Mouse (Mus musculus) embryo, embryonic 11.5 days (tissue): ENCODE results near the gene Ralgps1.

Experiments
- DNase-seq: peaks from one replicate; pipeline ENCODE4 v3.0.0-alpha.2; 2012; ENCODE audit warnings: low read depth, low spot score

Gene Ralgps1

DNA sequence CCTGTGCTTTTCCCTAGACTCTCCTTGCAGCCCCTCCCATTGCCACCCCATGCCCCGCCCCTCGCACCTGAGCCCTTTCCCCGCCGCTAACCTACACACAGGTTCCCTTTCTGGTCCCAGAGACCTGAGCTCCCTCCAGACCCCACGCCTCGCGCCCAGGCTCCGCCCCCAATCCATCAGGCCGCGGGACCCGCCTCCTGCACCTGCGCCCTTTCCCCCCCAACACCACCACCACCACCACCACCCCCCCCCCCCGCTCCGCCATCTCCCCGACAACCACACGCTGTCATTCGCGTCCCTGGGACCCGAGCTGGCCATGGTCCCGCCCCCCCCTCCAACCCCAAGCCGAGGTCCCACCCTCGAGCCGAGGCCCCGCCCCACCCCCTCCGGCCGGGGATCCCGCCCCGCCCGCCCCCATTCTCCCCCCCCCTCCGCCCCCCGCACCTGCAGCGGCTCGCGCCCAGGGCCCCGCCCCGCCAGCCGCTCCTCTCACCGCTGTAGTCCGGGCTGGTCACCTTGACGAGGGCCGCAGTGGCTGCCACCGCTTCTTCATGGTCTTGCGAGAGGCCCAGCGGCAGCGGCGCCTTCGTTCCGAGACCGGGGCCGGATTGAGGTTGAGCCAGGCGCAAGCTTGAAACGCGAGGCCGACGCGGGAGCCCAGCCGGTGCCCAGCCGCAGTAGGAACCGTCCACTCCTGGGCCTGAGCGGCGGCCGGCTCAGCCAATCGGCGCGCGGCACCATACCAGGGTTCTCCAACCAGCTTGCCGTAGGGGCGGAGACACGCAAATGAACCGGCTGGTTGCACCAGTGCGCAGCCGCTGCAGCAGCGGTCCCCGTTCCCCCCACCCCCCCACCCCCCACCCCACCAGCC is at the start of gene Ralgps1:
Gene Ralgps1 (minus strand): TSS at position 710 of the 871 bp plus-strand sequence.
- peak; percentile 91 for DNase-seq

DNA sequence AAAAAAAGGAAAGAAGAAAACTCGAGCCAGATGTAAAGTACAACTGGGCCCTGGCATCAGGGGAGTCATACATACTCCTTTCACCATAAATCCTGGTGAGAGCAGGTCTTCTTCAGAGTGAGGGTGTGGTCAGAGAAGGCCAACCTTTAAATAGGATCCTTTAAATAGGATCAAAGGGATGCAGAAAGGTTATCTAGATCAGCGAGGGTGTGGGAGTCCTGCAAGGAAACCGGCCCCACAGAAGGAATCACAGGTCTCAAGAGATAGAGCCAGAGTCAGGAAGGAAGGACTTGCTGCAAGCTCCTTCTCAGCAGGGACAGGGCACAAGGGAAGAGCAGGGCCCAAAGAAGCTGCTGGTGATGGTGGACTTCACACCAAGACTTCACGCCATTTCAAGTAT is 46.2 kb upstream of the Ralgps1 start:
- DNase-seq = no peak

DNA sequence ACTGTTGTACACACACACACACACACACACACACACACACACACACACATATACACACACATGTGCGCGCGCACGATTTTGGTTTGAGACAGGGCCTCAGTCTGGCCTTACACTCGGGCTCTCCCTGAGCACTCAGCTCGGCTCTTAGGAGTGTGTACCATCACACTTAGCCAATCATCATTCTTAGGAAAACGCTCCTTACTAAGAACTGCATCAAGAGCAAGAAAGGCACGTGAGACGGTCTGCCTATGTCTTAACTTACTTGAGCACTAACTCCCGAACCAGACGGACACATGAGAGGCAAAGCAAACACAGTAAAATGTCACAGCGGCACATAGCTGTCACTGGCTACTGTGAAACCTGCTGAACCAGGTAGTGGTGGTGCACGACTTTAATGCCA is 42.7 kb upstream of the Ralgps1 start:
- DNase-seq = no peak

DNA sequence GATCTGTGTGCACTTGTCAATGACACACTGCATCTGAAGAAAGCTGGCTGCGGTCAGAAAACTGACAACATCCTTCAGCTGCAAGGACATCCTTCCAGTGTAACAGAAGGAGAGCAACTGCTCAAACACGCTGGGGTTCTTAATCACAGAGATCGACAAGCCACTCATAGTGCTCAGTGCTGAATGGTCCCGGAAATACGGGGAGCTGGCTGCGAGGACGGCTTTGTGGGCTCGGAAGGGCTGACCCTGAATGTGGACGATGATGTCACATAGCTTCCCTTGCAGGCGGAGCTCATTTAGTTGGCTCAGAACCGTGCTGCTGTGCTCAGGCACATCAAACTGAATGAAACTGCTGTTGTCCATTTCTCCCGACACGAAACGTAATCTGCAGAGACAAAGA is 40.8 kb upstream of the Ralgps1 start:
- no peak for DNase-seq

DNA sequence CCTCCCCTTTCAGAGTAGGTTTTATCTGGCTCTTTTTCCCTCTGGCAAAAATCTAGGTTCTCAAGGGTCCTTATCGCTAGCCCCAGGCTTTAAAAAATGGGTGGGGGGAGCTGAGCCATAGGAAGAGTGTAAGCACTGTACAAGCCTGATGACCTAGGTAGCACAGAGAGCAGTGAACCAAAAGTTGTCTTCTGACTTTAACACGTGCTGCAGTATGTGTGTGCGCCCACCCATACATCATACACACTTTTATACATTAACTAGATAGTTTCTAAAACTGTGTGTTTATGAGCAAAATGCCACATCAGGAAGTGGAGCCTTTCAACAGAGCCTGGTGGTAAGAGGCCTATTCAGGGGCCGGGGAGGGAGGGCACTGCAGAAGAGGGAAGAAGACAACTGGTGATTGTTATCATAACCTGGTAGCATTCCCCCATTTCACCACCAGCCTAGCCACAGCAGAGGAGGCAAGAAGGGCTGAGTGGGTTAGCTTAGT is 32.3 kb upstream of the Ralgps1 start:
- no peak for DNase-seq

DNA sequence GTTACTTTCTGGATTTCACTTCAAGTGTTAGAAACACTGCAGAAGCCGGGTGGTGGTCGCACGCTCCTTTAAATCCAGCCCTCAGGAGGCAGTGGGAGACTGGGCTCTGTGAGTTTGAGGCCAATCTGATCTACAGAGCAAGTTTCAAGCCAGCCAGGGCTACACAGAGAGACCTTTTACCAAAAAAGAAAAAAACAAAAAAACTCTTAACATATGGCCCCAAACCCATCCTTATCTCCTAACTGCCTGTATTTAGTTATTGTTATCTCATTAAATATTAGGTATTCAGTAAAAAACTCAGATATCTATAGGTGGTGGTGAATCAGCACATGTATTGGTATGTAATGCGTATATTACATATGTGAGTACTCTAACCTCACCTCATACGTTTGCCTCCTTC is 31.4 kb upstream of the Ralgps1 start:
- no peak for DNase-seq

DNA sequence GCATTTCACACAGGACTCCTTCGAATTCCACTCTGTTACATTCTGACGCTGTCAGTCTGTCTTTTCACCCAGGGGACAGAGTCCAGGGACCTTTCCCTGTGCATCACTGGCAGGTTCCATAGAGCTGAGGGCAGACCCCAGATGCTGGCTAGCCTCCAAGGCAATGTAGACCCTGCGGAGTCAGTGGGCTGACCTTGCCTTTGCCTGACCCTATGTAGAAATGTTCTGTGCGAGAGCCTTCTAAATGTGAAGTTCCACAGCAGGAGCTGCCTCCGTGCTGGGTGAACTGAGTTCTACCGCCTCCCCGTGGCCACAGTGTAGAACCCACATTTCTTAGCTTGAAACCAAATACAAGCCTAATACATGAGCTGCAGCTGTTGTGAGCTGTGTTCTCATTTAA is 30.9 kb upstream of the Ralgps1 start:
- peak; percentile 46 for DNase-seq

DNA sequence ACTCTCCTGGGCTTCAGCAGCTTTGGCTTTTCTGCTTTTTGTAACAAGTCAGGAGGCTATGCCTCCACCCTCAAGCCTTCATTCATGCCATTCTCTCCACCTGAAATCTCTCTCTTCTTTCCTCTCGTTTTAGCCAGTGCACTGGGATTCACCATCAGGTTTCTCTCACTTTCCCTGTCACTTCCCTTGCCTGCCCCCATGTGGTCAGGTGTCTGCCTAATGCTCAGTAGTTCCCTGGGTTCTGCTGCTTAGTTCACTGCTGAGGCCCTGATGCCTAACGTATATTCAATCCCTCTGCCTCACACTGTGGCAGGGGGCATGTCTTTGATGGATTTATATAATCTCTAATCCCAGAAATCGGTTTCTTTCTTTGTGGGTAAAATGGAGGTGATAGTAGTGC is 29.9 kb upstream of the Ralgps1 start:
- no peak for DNase-seq

DNA sequence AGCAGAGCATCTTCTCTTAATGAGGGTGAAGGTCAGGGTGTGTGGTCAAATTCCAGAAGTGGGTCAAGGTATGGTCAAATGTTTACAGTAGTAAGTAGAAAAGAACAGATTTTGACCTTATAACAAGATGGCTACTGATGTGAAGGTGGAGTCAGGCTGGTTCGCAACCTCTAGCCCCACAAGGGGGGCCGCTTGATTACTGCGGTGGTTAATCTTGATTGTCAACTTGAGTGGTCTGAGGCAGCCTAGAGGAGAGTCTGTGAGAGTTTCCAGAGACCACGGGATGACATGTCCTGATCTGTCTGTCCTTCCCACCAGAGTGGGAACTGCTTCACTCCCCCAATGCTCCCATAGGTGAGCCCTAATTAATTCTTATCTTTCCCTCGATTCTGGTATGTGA is 29.3 kb upstream of the Ralgps1 start:
- DNase-seq = no peak

DNA sequence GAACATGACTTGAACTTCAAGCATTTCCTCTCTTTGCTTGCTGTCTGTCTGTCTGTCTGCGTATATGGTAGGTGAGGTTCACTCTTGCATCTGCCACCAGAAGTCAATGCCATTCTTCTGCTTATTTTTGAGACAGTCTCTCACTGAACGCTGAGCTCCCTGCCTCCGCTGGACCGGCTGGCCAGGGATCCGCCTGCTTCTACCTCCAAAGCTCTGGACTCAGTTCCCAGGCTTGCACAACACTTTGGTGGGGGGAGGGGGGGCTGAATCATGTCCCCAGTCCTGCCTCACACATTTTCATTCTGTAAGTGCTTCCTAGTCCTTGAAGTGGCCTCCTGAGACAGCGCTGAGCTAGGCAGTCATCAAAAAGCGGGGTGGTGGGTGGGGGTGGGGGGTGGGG is 27.8 kb upstream of the Ralgps1 start:
- DNase-seq = no peak

DNA sequence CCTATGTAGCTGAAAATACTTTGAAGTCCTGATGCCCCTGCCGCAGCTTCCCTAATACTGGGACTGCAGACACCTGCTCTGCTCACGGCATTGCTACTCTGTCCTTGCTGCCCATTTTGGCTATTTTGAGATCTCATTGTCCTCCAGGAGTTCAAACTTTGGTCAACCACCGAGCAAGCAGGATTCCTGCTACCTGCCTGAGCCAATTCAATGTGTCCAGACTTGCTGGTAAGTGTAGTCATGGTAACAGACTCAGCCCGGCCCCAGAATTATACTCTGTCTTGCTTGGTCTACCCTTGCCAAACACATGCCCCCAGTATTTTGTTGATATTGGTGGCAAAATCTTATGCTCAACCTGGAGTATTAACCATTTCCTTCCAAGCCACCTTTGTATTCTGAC is 25.8 kb upstream of the Ralgps1 start:
- DNase-seq = no peak

DNA sequence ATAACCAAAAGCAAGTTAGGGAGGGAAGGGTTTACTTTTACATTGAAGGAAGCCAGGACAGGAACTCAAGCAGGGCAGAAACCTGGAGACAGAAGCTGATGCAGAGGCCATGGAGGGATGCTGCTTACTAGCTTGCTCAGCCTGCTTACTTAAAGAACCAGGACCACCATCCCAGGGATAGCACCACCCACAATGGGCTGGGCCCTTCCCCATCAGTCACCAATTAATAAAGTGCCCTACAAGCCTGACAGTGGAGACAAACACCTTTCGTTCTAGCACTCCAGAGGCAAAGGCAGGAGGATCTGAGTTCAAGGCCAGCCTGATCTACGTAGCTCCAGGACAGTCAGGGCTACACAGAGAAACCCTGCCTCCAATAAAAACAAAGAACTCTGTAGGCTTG is 23.8 kb upstream of the Ralgps1 start:
- DNase-seq = no peak

DNA sequence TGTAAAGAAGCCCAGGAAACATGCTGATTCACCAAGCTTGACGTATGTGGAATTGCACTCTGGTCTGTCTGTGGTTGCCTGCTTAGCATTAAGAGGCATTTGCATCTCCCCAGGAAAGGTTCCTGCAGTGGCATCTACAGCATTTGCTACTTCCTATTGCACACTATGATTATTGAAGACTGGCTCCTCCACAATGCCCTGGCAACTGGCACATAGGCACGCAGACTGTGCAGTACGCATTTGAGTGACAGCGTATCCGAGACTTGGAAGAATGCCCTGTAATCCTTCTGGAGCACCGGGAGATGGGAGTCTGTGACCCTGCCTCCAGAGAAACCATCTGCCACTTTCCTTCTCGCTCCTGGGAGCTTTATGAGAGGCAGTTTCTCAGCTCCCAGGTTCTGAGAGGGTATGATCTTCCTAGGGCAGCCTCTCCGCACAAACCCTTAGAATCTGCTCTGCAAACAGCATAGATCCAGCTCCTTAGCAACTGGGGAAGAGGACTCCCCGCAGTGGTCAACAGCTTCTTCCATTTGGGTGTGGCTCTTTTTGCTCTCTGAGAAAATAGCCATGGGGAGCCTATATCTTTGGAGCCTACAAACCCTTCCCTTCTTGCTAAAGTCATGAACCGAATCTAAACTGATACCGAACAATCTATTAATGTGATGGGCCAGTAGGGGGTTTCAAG is 22.8 kb upstream of the Ralgps1 start:
- DNase-seq = no peak

DNA sequence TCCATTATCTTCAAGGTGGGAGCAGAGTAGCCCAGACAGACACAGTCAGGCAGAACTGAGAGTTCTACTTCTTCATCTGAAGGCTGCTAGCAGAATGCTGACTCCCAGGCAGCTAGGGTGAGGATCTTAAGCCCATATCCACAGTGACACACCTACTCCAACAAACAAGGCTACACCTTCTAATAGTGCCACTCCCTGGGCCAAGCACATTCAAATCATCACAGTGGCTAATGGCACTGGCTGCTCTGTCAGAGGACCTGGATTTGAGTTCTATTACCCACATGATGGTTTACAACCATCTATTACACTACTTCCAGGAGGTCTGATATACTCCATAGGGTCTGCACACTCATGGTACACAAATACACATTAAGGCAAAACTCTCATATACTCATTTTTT is 21.7 kb upstream of the Ralgps1 start:
- no peak for DNase-seq

DNA sequence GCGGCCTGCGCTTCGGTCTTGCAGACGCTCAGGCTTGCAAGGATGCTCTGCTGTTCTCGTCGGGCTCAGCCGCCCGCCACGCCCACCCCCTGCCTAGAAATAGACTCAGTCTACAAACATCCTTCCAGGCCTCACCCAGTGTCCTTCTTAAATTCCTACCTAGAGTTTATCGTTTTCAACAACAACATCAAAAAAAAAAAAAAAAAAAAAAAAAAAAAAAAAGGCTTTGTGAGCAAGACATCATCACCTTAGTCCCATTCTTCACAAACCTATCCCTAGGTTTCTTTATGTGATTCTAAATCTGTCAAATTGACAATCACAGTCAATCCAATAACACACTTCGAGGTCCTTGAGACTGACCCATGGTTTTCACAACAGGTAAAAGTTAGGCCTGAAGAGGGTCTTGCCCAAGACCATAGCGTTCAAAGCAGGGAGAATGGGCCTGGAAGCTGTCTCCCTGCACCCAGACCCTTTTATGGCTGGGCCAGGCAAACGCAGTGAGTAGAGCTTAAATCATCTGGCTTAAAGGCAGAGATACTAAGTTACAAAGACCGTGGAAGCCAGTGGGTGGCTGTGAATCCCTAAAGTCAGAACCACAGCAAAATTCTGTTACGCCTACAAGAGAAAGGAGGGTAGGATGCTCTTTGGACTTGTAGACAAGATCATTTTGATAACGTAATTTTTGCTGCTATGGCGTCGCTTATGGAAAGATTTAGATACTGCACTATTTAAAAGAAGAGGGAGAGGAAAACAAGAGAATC is 542 bp upstream of the Ralgps1 start:
- DNase-seq = no peak

DNA sequence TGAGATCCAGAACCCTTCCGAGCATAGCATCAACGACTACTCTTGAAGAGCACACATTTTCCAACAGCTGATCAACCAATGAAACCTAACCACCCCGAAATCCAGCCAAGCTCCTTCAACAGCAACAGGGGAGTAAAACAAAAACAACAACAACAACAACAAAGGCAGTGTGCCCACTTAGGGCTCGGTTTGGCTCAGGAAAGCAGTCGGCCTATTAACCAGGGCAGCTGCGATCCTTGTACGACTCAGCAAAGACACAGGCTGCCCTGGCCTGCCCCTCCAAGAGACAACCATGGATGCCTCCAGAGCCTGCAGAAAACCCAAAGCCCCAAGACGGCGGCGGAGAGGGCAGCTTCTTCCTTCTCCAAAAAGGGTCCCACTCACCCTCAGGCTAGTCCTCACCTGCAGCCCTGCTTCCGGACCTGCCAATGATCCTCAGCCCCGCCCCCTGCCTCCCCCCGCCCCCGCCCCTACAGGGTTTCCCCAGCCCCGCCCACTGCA is 960 bp downstream of the Ralgps1 start:
- no peak for DNase-seq

DNA sequence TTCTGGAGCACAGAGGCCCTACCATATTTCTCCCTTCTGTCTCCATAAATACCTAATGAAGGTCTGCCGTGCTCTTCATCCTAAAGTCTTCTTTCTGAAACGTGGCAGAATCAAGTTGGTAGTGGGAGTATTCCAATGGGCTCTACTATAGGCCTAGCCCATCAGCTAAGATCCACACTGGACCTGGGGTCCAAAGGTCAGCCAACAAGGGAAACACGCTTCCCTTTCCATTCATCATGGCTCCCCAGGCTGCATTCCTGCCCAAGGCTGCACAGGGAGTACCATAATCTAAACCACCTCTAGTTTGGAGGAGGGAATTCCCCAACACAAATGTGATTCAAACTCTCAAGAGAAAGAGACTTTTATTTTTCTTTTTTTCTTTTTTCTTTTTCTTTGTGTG is 1.8 kb downstream of the Ralgps1 start:
- no peak for DNase-seq

DNA sequence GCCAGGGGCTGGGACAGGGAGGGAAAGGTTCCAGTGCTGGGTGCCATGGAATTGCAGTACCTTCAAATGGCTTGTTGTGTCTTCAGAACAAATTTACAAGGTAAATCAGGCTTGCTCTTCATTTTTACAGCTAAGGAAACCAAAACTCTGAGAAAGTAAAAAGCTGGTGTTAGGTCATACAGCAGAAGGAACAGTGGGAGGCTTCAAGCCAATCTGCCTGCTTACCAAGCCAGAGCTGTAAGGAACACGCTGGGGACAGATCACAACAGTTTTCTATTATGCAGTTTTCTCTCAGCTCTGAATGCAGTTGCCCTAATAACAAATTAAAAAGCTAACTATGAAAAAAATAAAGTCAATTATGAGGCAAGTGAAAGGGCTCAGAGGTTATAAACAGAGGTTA is 2.8 kb downstream of the Ralgps1 start:
- DNase-seq = no peak

DNA sequence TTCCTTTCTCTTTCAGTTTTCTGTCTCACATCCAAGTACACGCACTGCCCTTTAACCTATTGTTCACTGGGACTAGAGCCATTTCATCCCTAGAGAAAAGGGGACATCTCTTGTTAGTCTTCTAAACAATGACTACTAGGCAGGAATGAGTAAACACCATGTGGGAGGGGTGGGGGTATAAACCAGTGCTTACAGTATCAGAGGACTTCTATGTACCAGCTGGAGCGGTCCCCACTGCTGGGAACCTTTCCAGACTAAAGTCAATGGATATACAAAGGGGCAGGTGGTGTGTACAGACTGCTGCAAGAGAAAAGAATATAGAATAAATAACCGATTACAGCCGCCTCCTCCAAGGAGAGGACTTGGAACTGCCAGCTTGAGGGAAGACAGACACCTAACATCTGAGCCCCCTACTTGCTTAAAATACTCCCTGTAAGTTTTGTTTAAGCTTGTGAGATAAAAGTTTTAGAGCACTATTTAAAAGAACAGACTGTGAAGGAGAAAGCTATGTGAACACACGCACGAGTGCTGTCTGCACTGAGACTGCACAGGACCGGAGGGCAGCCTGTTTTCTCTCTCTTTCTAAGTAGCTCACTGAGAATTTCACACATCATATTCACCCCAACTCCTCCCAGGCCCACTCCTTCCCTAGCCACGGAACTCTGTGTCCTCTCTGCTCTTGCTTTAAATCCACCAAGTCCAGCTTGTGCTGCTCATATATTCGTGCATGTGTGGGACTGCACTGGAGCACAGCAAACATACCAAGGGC is 5.4 kb downstream of the Ralgps1 start:
- no peak for DNase-seq

DNA sequence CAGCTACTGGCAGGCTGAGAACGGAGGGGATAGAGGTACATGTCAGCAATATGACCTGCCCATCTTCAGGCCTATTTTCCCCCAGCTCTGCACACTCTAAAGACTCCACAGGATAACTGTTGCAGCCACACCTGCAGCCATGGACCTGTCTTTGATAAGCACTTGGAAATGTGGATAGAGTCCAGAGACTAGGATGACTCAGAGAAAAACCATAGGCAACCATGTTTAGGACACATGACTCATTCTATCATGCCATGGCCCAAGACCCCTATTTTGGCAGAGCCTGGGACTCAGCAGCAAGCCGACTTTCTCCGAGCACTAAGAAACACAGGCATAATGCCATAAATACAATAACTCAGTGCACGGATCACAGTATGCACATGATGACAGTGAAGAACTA is 6.6 kb downstream of the Ralgps1 start:
- no peak for DNase-seq

DNA sequence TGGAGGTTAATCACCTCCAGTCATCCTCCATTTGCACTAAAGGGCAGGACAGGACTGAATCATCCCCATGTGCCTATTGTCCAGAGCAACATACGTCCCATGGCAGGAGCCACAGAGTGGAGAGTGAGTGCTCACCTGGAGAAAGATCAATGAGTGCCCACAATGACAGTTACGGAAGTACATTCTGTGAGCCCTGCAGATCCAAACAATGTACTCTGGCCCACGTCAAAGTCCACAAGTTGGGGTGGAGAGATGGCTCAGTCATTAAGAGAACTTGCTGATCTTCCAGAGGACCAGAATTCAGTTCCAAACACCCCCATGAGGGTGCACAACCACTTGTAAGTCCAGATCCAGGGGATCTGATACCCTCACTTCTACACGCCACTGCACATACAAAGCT is 7.4 kb downstream of the Ralgps1 start:
- no peak for DNase-seq
